Mouse (Mus musculus) kidney, embryonic 16.5 days (tissue): ENCODE measurements around the gene Ccdc9. TPM values are rescaled to one million over a fixed set of nuclear protein-coding genes. Genes with fewer than 3 reads are reported as not detected.
A peak's percentile ranks its signal among the peaks of the same experiment; 100 is the strongest.
"Not testable (repeated sequence)": the region's sequence is repeated elsewhere in the genome, so short reads cannot be mapped to it uniquely, and the experiment has no call there.

ENCODE experiments used
- ATAC-seq: fragments of 200-750 bp; cut with Nextera tagmentation; 2 replicates; pipeline ENCODE4 v1.8.0; 2017; ENCODE audit warnings: moderate TSS enrichment; ENCODE audit not compliant: low FRiP score, low TSS enrichment
- H3K27ac ChIP-seq: fragments of 300-500 bp; sonication (generic); 2 replicates; pipeline ENCODE4 v1.5.1; 2014; ENCODE audit warnings: low read length
- H3K27me3 ChIP-seq: fragments of 300-500 bp; sonication (generic); 2 replicates; pipeline ENCODE4 v1.6.1; 2014; ENCODE audit warnings: low read length, control low read depth, mixed read lengths; ENCODE audit not compliant: insufficient read depth
- H3K36me3 ChIP-seq: fragments of 300-500 bp; sonication (generic); 2 replicates; pipeline ENCODE4 v1.6.1; 2014; ENCODE audit warnings: low read length, control low read depth, mixed read lengths; ENCODE audit not compliant: insufficient read depth
- H3K4me1 ChIP-seq: fragments of 300-500 bp; sonication (generic); 2 replicates; pipeline ENCODE4 v1.6.1; 2014; ENCODE audit warnings: low read length, control low read depth, mixed read lengths; ENCODE audit not compliant: insufficient read depth
- H3K4me2 ChIP-seq: fragments of 300-500 bp; sonication (generic); replicated peaks from 2 replicates; pipeline ENCODE4 v1.6.1; 2014; ENCODE audit warnings: low read depth, low read length
- H3K4me3 ChIP-seq: fragments of 300-500 bp; sonication (generic); 2 replicates; pipeline ENCODE4 v1.5.1; 2014; ENCODE audit warnings: mild to moderate bottlenecking, low read length
- H3K9ac ChIP-seq: fragments of 300-500 bp; sonication (generic); replicated peaks from 2 replicates; pipeline ENCODE4 v1.6.1; 2014; ENCODE audit warnings: low read length
- H3K9me3 ChIP-seq: fragments of 300-500 bp; sonication (generic); 2 replicates; pipeline ENCODE4 v1.6.1; 2016; ENCODE audit warnings: low read length, control low read depth
- WGBS: fragments of 180-500 bp; shearing (Covaris S2); extraction: QIAGEN DNeasy Blood & Tissue Kit; methylation state at CpG from one replicate; pipeline ENCODE4 v1.1.7; 2014; 5-methylcytosine and 5-hydroxymethylcytosine counted together
- polyA plus RNA-seq: library from polyadenylated mRNA; unstranded; fragments of >200 nt; fragmentation: Nextera tagmentation; extraction: Ambion mirVana; gene quantifications from 2 replicates; pipeline ENCODE4 v1.2.1, GENCODE M21; 2015

The Ccdc9 gene
- polyA plus RNA-seq, 1 experiment from 2014 or later = 31.2 TPM

GRCm38 (mm10) chr7:16274922-16275890, 11.4 kb downstream of the Ccdc9 start:
- no peak for ATAC-seq
- Histone ChIP-seq H3K4me1 (peaks cover 19% of the 10 kb centered on the region), H3K9ac (peak overlapping the region; percentile 87; the same call in 1 of the 2 replicates), H3K4me2 (no peak overlapping the region), H3K27me3 (no peaks in the 10 kb centered on the region), H3K36me3 (peaks cover 25% of the 10 kb centered on the region), H3K27ac (no peak overlapping the region), H3K9me3 (no peaks in the 10 kb centered on the region), H3K4me3 (no peak overlapping the region)
- WGBS = 82% methylated on average over 10 of the region's 10 CpGs

DNA sequence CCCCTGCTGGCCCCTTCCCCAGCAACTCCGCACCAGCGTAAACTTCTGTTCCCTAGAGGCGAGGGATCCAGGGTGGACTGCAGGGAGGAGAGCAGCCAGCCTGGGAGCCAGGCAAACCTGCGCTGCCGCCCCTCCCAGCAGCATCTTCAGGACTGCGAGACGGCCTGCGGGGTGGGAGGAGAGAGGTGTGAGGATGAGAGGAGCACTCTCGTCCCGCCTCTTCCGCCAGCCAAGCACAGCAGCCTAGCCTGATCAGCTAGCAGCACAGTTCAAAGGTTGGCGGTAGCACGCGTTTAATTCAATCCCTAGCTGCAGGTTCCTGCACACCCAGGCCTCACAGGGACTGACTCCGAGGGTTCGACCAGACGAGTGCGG, 12.8 kb downstream of the Ccdc9 start:
- Histone ChIP-seq H3K36me3 (peaks cover 21% of the 10 kb centered on the region), H3K4me2 (peak overlapping the region; percentile 73), H3K4me3 (peak overlapping the region; percentile 78), H3K4me1 (peaks cover 19% of the 10 kb centered on the region), H3K27ac (peak overlapping the region; percentile 92), H3K27me3 (no peaks in the 10 kb centered on the region), H3K9ac (peak overlapping the region; percentile 87), H3K9me3 (no peaks in the 10 kb centered on the region)
- WGBS = 2% methylated on average over 18 of the region's 18 CpGs
- ATAC-seq = peak; percentile 86

GRCm38 (mm10) chr7:16273081-16273765, 13.4 kb downstream of the Ccdc9 start, which contains the start of gene Inafm1:
Gene Inafm1 (minus strand): TSS chr7:16273617.
- under 1% methylated on average over 46 of the region's 49 CpGs for WGBS

GRCm38 (mm10) chr7:16272681-16273080, 13.9 kb downstream of the Ccdc9 start:
- peak overlapping the region; percentile 92 for H3K27ac ChIP-seq
- peak; percentile 79 for ATAC-seq
- WGBS = under 1% methylated on average over 45 of the region's 46 CpGs
- H3K4me3 ChIP-seq = peak overlapping the region; percentile 78
- peaks cover 14% of the 10 kb centered on the region for H3K36me3 ChIP-seq
- peaks cover 19% of the 10 kb centered on the region for H3K4me1 ChIP-seq
- no peaks in the 10 kb centered on the region for H3K27me3 ChIP-seq
- H3K9ac ChIP-seq = peak overlapping the region; percentile 87
- H3K9me3 ChIP-seq = no peaks in the 10 kb centered on the region
- peak overlapping the region; percentile 73 for H3K4me2 ChIP-seq

More at GRCm38 (mm10) chr7:16273081-16273765, 13.4 kb downstream of the Ccdc9 start, which contains the start of gene Inafm1:
- Histone ChIP-seq H3K9me3 (no peaks in the 10 kb centered on the region), H3K4me3 (peak within 1 kb of the TSS; percentile 78), H3K27me3 (no peaks in the 10 kb centered on the region), H3K36me3 (peaks cover 18% of the 10 kb centered on the region), H3K4me1 (peaks cover 19% of the 10 kb centered on the region), H3K4me2 (peak within 1 kb of the TSS; percentile 73), H3K9ac (peak within 1 kb of the TSS; percentile 87), H3K27ac (peak within 1 kb of the TSS; percentile 92)
- ATAC-seq = peak; percentile 82

- Histone ChIP-seq H3K9me3 (no peaks in the 10 kb centered on the region), H3K4me3 (no peak overlapping the region), H3K4me2 (no peak overlapping the region), H3K27me3 (no peaks in the 10 kb centered on the region), H3K27ac (no peak overlapping the region), H3K9ac (no peak overlapping the region), H3K36me3 (peaks cover 11% of the 10 kb centered on the region), H3K4me1 (peaks cover 19% of the 10 kb centered on the region)
- 71% methylated on average over 1 of the region's 1 CpGs for WGBS
- no peak for ATAC-seq
These were observed 15.5 kb downstream of the Ccdc9 start for GRCm38 (mm10) chr7:16271139-16271538.

- H3K27me3 ChIP-seq, H3K27ac ChIP-seq, ATAC-seq, H3K4me1 ChIP-seq, H3K4me2 ChIP-seq, H3K9ac ChIP-seq, H3K36me3 ChIP-seq, H3K9me3 ChIP-seq, H3K4me3 ChIP-seq: not testable (repeated sequence)
- WGBS = 87% methylated on average over 7 of the region's 7 CpGs
These were observed 20.0 kb downstream of the Ccdc9 start for GRCm38 (mm10) chr7:16266593-16266992.

GRCm38 (mm10) chr7:16265856-16266255, 20.7 kb downstream of the Ccdc9 start:
- ATAC-seq = no peak
- Histone ChIP-seq H3K4me2 (no peak overlapping the region), H3K9me3 (peaks cover 7% of the 10 kb centered on the region; the same call in 1 of the 2 replicates), H3K4me3 (no peak overlapping the region), H3K9ac (no peak overlapping the region), H3K27me3 (no peaks in the 10 kb centered on the region), H3K4me1 (no peaks in the 10 kb centered on the region), H3K27ac (no peak overlapping the region), H3K36me3 (no peaks in the 10 kb centered on the region)
- 87% methylated on average over 11 of the region's 11 CpGs for WGBS

DNA sequence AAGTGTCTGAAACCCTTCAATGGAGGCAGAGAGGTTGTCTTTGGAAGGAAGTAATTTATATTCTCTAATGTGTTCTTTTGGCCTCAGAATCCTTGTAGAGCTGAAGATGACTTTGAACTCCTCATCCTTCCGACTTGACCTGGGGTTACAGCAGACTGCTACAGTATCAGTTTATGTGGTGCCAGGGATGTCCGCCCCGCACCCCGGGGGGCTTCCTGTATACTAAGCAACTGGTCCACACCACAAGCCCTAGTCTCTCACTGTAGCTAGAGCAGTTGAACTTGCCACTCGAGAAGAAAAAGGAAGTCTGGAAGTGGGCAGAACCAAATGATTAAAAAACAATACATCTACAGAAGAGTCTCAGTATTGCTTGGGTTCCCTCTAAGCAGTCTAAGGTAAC, 22.8 kb downstream of the Ccdc9 start:
- ATAC-seq = no peak
- Histone ChIP-seq H3K9ac (no peak overlapping the region), H3K4me3 (no peak overlapping the region), H3K4me1 (no peaks in the 10 kb centered on the region), H3K36me3 (no peaks in the 10 kb centered on the region), H3K27me3 (no peaks in the 10 kb centered on the region), H3K4me2 (no peak overlapping the region), H3K9me3 (peaks cover 7% of the 10 kb centered on the region; the same call in 1 of the 2 replicates), H3K27ac (no peak overlapping the region)
- WGBS = 83% methylated on average over 5 of the region's 5 CpGs

DNA sequence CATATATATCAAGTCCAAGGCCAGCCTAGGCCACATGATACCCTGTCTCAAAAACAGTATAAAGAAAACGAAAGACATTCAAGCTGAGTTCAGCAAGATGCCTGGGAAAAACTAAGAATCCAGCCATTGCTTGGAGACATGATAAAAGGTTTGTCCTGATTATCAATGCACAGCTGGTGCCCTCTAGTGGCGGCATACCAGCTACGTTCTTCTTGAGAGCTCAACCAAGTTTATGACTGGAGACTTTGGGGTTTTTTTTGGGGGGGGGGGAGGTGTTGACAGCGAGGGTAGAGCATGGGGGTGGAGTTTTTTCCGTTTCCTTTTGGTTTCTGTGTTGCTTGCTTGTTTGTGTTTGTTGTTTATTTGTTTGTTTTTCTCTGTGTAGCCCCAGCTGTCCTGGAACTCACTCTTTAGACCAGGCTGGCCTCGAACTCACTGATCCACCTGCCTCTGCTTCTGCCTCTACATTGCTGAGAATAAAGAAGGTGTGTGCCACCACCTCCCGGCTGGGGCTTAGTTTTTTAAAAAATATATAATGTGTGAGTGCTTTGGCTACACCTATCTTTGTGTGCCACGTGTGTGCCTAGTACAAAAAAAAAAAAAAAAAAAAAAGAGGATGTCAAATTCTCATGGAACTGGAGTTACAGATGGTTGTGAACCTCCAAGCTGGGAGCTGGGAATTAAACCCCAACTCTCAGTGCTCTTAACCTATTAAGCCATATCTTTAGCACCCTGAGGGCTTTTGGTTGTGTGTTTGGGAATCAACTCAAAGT, 23.4 kb downstream of the Ccdc9 start:
- Histone ChIP-seq H3K4me3 (no peak overlapping the region), H3K9me3 (peaks cover 7% of the 10 kb centered on the region; the same call in 1 of the 2 replicates), H3K9ac (no peak overlapping the region), H3K4me2 (no peak overlapping the region), H3K27me3 (no peaks in the 10 kb centered on the region), H3K27ac (no peak overlapping the region), H3K4me1 (no peaks in the 10 kb centered on the region), H3K36me3 (no peaks in the 10 kb centered on the region)
- no peak for ATAC-seq
- WGBS = 27% methylated on average over 8 of the region's 8 CpGs
